Mouse (Mus musculus) liver, embryonic 15.5 days (tissue): Measurements from ENCODE around the gene Slc26a8. TPM values are rescaled to one million over a fixed set of nuclear protein-coding genes. Genes with fewer than 3 reads are reported as not detected.

ENCODE experiments used
- ATAC-seq: fragments of 200-750 bp; cut with Nextera tagmentation; 2 replicates; pipeline ENCODE4 v1.8.0; 2017; ENCODE audit warnings: moderate number of reproducible peaks, mild to moderate bottlenecking, moderate library complexity; ENCODE audit not compliant: insufficient read depth
- H3K27ac ChIP-seq: fragments of 300-500 bp; sonication (generic); replicated peaks from 2 replicates; pipeline ENCODE4 v1.5.1; 2015; ENCODE audit warnings: mild to moderate bottlenecking, inconsistent platforms
- H3K27me3 ChIP-seq: fragments of 300-500 bp; sonication (generic); 2 replicates; pipeline ENCODE4 v1.6.1; 2015; ENCODE audit warnings: mild to moderate bottlenecking, inconsistent platforms
- H3K36me3 ChIP-seq: fragments of 300-500 bp; sonication (generic); replicated peaks from 2 replicates; pipeline ENCODE4 v1.6.1; 2015; ENCODE audit warnings: moderate library complexity, mild to moderate bottlenecking, inconsistent platforms
- H3K4me1 ChIP-seq: fragments of 300-500 bp; sonication (generic); replicated peaks from 2 replicates; pipeline ENCODE4 v1.6.1; 2015; ENCODE audit warnings: inconsistent platforms
- H3K4me2 ChIP-seq: fragments of 300-500 bp; sonication (generic); 2 replicates; pipeline ENCODE4 v1.6.1; 2015; ENCODE audit warnings: moderate library complexity, mild to moderate bottlenecking, inconsistent platforms
- H3K4me3 ChIP-seq: fragments of 300-500 bp; sonication (generic); replicated peaks from 2 replicates; pipeline ENCODE4 v1.5.1; 2015; ENCODE audit warnings: mild to moderate bottlenecking, inconsistent platforms
- H3K9ac ChIP-seq: fragments of 300-500 bp; sonication (generic); 2 replicates; pipeline ENCODE4 v1.6.1; 2015; ENCODE audit warnings: moderate library complexity, mild to moderate bottlenecking, inconsistent platforms
- H3K9me3 ChIP-seq: fragments of 300-500 bp; sonication (generic); replicated peaks from 2 replicates; pipeline ENCODE4 v1.6.1; 2016; ENCODE audit warnings: inconsistent platforms
- WGBS: fragments of 180-500 bp; shearing (Covaris S2); methylation state at CpG from one replicate; pipeline ENCODE4 v1.1.7; 2015; ENCODE audit warnings: mixed read lengths; ENCODE audit not compliant: insufficient replicate concordance; 5-methylcytosine and 5-hydroxymethylcytosine counted together
- polyA plus RNA-seq: library from polyadenylated mRNA; unstranded; fragments of >200 nt; fragmentation: Nextera tagmentation; extraction: Ambion mirVana; gene quantifications from 2 replicates; pipeline ENCODE4 v1.2.1, GENCODE M21; 2015

Slc26a8 gene
- polyA plus RNA-seq, 1 experiment from 2014 or later: 0.17 TPM

DNA sequence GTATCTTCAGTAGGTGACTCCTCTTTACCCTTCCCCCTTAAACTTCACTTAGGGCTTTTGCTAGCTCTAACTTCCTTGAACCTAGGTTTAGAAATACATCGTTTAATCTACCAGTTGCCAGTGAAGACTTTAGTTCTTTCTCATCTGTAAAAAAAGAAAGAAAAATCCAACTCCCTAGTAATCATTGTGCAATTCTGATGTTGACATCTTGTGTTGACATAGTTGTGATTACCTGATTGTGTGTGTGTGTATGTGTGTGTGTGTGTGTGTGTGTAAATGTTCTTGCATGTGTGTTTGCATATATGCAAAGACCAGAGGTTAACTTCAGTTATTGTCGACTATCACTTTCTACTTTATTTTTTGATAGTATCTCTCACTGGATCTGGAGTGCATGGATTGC lies 8.6 kb upstream of the Slc26a8 start:
- Histone ChIP-seq H3K27ac (0 out of 2 replicates have a peak overlapping the region, but pooled peaks have one; percentile 56), H3K4me2 (no peak overlapping the region), H3K27me3 (no peaks in the 10 kb centered on the region), H3K4me3 (no peak overlapping the region), H3K9me3 (no peaks in the 10 kb centered on the region), H3K36me3 (peaks cover 12% of the 10 kb centered on the region; the same call in 1 of the 2 replicates), H3K9ac (no peak overlapping the region), H3K4me1 (peaks cover 87% of the 10 kb centered on the region)
- no peak for ATAC-seq
- 39% methylated on average over 2 of the region's 2 CpGs for WGBS

GRCm38 (mm10) chr17:28698245-28698644 lies 8.2 kb upstream of the Slc26a8 start:
- Histone ChIP-seq H3K27me3 (no peaks in the 10 kb centered on the region), H3K9ac (no peak overlapping the region), H3K9me3 (no peaks in the 10 kb centered on the region), H3K27ac (0 out of 2 replicates have a peak overlapping the region, but pooled peaks have one; percentile 56), H3K4me2 (no peak overlapping the region), H3K4me1 (peaks cover 90% of the 10 kb centered on the region), H3K4me3 (no peak overlapping the region), H3K36me3 (peaks cover 12% of the 10 kb centered on the region; the same call in 1 of the 2 replicates)
- no peak for ATAC-seq
- WGBS: 57% methylated on average over 4 of the region's 4 CpGs

- H3K27me3 ChIP-seq: no peaks in the 10 kb centered on the region
- H3K27ac ChIP-seq: peak overlapping the region; percentile 56
- peak; percentile 30; the same call in 1 of the 2 replicates for ATAC-seq
- no peak overlapping the region for H3K9ac ChIP-seq
- 34% methylated on average over 13 of the region's 13 CpGs for WGBS
- no peaks in the 10 kb centered on the region for H3K9me3 ChIP-seq
- peaks cover 91% of the 10 kb centered on the region for H3K4me1 ChIP-seq
- peak overlapping the region; percentile 4; the same call in 1 of the 2 replicates for H3K4me3 ChIP-seq
- peak overlapping the region; percentile 34 for H3K4me2 ChIP-seq
- peaks cover 12% of the 10 kb centered on the region; the same call in 1 of the 2 replicates for H3K36me3 ChIP-seq
Measured at GRCm38 (mm10) chr17:28697290-28698195, 7.5 kb upstream of the Slc26a8 start.

DNA sequence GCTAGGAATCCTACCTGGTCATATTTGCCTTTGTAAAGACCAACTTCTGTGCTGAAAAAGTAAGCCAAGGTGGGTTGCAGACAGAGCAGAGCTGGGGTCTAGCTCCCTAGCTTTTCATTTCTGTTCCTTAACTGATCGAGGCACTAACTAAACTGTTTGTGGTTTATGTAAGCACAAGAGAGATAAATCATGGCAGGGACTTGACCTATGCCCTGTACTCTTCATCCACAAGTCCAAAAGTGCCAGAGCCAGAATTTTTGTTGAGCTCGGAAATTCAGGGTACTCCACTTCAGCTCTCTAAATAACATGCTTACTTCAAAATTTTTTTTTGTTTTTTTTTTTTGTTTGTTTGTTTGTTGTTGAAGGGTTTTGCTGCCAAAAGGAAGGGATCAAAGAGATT lies 6.6 kb upstream of the Slc26a8 start:
- Histone ChIP-seq H3K27me3 (no peaks in the 10 kb centered on the region), H3K4me2 (peak overlapping the region; percentile 34), H3K36me3 (peaks cover 12% of the 10 kb centered on the region; the same call in 1 of the 2 replicates), H3K4me1 (peaks cover 83% of the 10 kb centered on the region), H3K9ac (no peak overlapping the region; the same call in 1 of the 2 replicates), H3K27ac (peak overlapping the region; percentile 58), H3K4me3 (no peak overlapping the region; the same call in 1 of the 2 replicates), H3K9me3 (no peaks in the 10 kb centered on the region)
- WGBS: 18% methylated on average over 2 of the region's 2 CpGs
- no peak for ATAC-seq

DNA sequence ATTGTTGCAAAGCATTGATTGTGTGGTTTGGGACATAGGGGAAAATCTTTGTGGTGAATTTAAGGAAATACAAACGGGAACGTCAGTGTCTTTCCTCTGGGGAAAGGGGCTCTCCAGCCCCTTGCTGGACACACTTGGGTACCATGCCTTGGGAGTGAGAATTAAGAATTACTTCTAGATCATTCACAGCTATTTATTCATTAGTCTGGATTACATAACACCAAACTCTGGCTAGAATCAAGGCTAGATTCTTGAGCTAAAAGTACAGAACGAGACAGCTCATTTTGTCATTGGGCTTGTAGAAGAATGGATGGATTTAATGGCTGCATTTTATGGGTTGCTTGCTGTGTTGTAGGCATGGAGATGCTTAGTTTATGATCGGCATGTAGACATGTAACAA lies 4.8 kb upstream of the Slc26a8 start:
- H3K4me3 ChIP-seq: no peak overlapping the region
- no peaks in the 10 kb centered on the region for H3K9me3 ChIP-seq
- H3K27ac ChIP-seq: no peak overlapping the region; the same call in 1 of the 2 replicates
- 51% methylated on average over 4 of the region's 4 CpGs for WGBS
- no peak overlapping the region for H3K9ac ChIP-seq
- peaks cover 77% of the 10 kb centered on the region for H3K4me1 ChIP-seq
- no peak for ATAC-seq
- peaks cover 7% of the 10 kb centered on the region; the same call in 1 of the 2 replicates for H3K36me3 ChIP-seq
- H3K27me3 ChIP-seq: no peaks in the 10 kb centered on the region
- no peak overlapping the region; the same call in 1 of the 2 replicates for H3K4me2 ChIP-seq

DNA sequence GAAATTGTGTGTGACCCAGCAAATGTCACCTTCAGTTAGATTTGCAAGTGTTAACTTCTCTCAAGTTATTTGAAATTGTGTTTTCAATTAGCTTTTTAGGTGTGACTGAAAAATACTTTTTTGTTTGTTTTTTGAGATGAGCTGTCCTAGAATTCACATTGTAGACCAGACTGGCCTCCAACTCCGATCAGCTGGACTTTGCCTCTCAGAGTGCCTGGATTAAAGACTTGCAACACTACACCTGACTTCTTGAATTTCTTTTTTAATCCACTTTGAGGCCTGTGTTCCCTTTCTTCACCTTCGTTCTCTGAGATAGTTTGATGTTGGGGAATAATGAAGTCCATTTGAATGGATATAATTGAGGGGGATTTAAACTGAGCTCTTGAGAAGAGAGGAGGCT lies 4.0 kb upstream of the Slc26a8 start:
- H3K9me3 ChIP-seq: no peaks in the 10 kb centered on the region
- H3K9ac ChIP-seq: no peak overlapping the region
- no peaks in the 10 kb centered on the region; the same call in 1 of the 2 replicates for H3K27me3 ChIP-seq
- H3K4me2 ChIP-seq: peak overlapping the region; percentile 90
- H3K4me3 ChIP-seq: peak overlapping the region; percentile 98
- peak overlapping the region; percentile 97 for H3K27ac ChIP-seq
- no peak for ATAC-seq
- H3K36me3 ChIP-seq: peaks cover 7% of the 10 kb centered on the region; the same call in 1 of the 2 replicates
- peaks cover 77% of the 10 kb centered on the region for H3K4me1 ChIP-seq
- WGBS: 78% methylated on average over 2 of the region's 2 CpGs

DNA sequence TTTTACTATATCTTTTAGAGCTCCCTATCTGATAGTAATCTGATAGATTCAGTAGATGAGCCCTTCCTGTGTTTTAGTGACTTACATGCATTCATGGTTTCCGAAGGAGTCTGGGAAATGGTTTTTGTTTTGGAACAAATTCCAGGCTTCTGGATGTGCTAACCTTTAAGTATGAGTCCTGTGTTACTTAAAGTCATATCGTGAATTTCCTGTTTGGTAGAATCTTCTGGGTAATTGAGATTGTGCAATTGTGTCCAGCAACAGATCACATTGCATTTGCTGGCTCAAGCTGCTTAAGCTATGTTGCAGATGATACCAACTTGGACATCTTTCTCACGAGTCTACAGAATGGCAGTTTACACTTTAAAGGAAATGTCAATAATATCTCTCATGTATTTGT lies 3.1 kb upstream of the Slc26a8 start:
- Histone ChIP-seq H3K4me1 (peaks cover 73% of the 10 kb centered on the region), H3K27ac (peak overlapping the region; percentile 97), H3K27me3 (no peaks in the 10 kb centered on the region; the same call in 1 of the 2 replicates), H3K9ac (peak overlapping the region; percentile 96), H3K4me3 (peak overlapping the region; percentile 98), H3K4me2 (peak overlapping the region; percentile 90), H3K36me3 (peaks cover 7% of the 10 kb centered on the region; the same call in 1 of the 2 replicates), H3K9me3 (no peaks in the 10 kb centered on the region)
- WGBS: 9% methylated on average over 3 of the region's 3 CpGs
- no peak for ATAC-seq

- Histone ChIP-seq H3K27me3 (no peaks in the 10 kb centered on the region; the same call in 1 of the 2 replicates), H3K4me2 (peak overlapping the region; percentile 90), H3K27ac (peak overlapping the region; percentile 97), H3K4me3 (peak overlapping the region; percentile 98), H3K9me3 (no peaks in the 10 kb centered on the region), H3K36me3 (peaks cover 7% of the 10 kb centered on the region; the same call in 1 of the 2 replicates), H3K4me1 (peaks cover 67% of the 10 kb centered on the region), H3K9ac (peak overlapping the region; percentile 96)
- ATAC-seq: no peak
- WGBS: under 1% methylated on average over 18 of the region's 18 CpGs
Measured at GRCm38 (mm10) chr17:28692341-28692710, 2.3 kb upstream of the Slc26a8 start.

GRCm38 (mm10) chr17:28691687-28692340 lies 1.8 kb upstream of the Slc26a8 start:
- Histone ChIP-seq H3K4me3 (peak overlapping the region; percentile 98), H3K9ac (peak overlapping the region; percentile 96), H3K36me3 (peaks cover 7% of the 10 kb centered on the region; the same call in 1 of the 2 replicates), H3K9me3 (no peaks in the 10 kb centered on the region), H3K27me3 (no peaks in the 10 kb centered on the region; the same call in 1 of the 2 replicates), H3K27ac (peak overlapping the region; percentile 97), H3K4me2 (peak overlapping the region; percentile 90), H3K4me1 (peaks cover 67% of the 10 kb centered on the region)
- peak; percentile 34 for ATAC-seq
- under 1% methylated on average over 53 of the region's 53 CpGs for WGBS

DNA sequence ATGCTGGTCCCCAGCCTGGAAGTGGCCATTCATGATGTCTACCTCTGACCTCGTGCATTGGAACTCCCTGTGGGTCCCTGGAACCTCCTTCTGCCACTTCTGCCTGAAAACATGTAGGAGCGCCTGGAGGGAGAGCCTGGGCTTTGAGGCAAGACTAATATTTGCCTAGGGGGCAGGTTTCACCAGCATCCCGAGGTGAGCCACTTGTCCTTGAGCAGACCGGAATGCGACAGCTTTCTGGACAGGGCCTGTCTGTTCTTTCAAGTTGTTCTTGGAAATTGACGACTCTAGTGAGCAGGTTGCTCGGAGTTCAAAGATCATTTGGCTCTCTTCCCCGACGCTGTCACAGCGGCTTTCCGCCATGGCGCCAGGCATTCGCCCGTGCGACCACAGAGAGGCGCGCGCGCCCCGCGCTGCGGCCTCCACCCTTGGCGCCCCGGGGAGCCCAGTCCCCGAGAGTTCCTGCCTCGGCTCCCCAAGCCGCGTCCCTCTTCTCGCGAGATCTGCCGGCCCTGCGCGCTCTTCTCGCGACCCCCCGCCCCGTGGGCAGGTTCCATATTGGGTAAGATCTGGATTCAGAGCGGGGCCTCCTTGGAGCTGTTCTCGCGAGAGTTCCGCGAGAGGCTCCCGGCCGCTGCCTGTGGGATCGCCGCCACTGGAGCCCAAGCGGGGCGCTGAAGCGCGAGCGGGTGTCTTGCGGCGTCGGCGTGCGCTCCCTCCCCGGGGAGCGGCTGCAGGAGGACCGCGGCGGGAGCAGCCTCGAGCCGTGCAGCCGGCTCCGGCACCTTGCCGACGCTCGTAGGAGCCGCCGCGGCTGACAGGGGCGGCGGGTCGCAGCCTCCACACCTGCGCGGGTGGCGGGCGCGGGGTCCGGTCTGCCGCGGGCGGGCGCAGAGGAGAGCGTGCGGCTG lies 998 bp upstream of the Slc26a8 start, which contains the start of gene Mapk14:
TSS of gene Mapk14 (plus strand) at position 554 of the 911 bp plus-strand sequence.
- H3K27me3 ChIP-seq: no peaks in the 10 kb centered on the region; the same call in 1 of the 2 replicates
- under 1% methylated on average over 85 of the region's 86 CpGs for whole genome bisulfite sequencing
- peak within 1 kb of the TSS; percentile 96 for H3K9ac ChIP-seq
- peak within 1 kb of the TSS; percentile 98 for H3K4me3 ChIP-seq
- ATAC-seq: peak; percentile 93
- peaks cover 7% of the 10 kb centered on the region; the same call in 1 of the 2 replicates for H3K36me3 ChIP-seq
- peak within 1 kb of the TSS; percentile 97 for H3K27ac ChIP-seq
- H3K4me2 ChIP-seq: peak within 1 kb of the TSS; percentile 90
- no peaks in the 10 kb centered on the region for H3K9me3 ChIP-seq
- H3K4me1 ChIP-seq: peaks cover 64% of the 10 kb centered on the region
